Mouse (Mus musculus): ENCODE measurements at regions not wholly inside any gene's neighbourhood (a gene's known extent, or its start where the extent isn't known, plus 50 kb on each side); places are given as distances from the start of the nearest gene placed in this dataset.

DNA sequence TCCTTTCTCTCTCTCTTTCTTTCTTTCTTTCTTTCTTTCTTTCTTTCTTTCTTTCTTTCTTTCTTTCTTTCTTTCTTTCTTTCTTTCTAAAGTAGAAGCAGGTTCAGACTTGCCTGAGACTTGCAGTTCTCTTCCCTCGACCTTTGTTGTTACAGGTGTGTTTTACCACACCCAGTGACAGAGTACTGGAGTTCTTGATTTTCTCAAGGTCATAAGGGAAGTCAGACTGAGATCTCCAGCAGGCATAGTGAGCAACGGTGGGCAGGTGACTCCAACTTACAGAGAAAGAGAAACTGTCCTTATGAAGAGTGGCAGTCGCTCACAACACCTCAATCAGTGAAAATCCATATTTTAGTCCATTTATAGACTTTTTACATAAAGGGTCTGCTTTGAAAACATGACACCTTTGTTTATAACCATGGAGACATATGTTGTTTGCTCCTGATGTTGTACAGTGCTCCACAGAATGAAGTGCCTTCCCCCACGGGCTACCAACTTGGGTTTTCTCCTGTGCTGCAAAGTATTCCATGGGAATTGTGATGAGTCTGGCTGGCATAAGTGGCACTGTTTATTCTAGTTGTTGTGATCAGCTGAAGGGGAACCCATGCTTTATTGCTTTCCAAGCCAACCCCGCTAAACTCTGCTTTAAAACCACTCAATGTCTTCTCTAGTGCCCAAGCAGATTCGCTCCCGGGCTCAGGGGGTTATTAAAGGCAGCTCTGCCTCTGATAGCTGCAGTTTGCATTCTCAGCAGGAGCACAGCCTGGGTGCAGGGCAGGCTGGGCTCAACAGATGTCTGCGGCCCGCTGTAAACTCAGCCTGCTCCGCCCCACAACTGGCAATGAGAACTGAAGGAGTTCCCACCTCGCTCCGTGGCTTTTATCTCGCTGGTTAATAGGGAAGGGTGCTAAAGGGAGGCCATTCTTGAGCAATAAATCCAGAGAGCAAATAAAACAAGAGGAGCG, 132.6 kb upstream of the Jade1 start:
- no peak for DNase-seq (ENCODE audit: low read depth, low spot score)

DNA sequence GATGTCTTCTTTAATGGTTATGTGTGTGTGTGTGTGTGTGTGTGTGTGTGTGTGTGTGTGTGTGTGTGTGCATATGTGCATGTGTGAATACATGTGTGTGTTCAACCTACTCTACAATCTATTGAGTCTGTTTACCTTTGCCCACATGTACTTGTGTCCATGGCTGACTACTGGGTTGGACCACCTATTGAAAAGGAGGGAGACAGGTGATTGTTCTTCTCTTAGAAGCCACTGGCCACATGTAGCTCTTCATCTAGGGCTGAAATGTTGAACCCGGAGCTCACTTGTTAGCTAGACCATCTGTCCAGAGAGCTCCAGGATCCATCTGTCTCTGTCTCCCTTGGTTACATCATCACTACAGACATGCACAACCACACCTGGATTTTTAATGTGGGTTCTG, 141.8 kb upstream of the Jade1 start:
- DNase-seq (ENCODE audit: low read depth, low spot score): no peak

DNA sequence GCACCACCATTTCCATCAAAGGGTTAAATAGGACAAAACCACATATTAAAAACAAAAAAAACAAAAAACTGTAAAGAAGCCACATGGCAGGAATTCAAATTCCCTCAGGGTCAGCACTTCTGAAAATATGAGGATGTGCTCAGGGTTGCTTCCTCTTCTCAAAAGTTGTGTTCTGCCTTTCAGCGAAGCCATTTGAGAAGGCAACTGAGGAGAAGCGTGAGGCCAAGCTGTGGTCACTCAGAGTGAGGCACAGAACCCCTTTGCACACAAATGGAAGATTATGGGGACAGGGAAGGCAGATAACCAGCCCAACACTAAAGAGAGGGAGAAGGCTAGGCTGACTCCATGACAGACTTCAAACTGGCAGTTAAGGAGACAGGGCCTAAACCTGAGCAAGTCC, 142.8 kb upstream of the Jade1 start:
- no peak for DNase-seq (ENCODE audit: low read depth, low spot score)

DNA sequence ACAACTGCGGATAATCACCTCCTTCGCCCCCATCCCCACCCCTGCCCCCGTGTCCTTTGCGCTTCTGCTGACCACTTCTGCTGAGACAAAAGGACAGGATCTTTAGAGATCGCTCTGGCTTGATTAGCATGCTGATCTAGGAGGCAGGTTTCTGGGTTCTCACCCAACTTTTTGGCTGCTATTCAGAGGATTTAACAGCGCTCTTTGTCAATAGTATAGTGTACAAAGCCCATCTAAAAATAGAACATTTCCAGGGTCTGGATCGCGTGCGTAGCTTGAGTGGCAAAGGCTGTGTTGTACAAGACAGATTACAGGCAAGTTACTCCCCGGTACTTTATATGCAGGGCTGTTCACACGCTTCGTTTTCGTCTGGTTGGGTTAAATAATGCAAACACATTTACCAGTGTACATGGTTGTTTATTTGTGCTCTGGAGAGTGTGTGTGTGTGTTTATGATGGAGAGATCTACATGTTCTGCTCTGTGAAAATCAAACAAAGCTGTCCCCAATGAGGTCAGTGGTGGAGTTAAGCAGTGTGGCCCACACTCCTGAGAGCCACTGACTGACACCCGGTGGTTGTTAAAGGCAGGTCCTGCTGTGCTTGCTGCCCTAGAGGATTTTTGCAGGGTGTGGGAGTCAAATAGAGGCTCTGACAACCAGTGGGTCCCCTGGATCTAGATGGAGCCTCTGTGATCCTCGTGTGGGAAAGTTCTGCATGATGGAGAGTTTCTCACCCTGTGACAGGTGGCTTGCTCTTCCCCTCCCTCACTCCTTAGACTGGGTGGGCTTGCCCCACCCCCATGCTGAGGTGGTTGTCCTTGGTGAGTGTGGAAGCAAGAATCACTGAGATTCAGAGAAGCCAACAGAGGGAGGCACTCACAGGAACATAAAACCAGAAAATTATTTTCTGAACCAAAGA, 146.5 kb upstream of the Jade1 start:
- no peak for DNase-seq (ENCODE audit: low read depth, low spot score)

DNA sequence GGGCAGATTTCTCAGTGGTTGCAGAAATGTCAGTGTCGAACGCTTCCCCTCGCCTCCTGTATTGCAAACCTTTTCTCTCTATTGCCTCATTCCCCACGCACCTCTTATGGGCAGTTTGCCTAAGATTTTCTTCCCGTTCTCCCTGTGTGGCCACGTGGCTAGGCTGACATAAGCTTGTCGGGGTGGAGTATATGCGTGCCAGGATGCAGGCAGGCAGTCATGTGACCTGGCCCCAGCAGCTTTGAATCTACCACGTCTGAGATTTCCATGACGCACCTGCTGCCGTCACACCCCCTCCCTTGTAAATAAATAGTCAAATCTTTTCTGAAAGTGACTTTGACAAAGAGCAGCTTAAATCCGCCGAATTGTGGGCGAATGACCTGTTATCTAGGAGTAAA, 147.1 kb upstream of the Jade1 start:
- DNase-seq (ENCODE audit: low read depth, low spot score): peak; percentile 61

DNA sequence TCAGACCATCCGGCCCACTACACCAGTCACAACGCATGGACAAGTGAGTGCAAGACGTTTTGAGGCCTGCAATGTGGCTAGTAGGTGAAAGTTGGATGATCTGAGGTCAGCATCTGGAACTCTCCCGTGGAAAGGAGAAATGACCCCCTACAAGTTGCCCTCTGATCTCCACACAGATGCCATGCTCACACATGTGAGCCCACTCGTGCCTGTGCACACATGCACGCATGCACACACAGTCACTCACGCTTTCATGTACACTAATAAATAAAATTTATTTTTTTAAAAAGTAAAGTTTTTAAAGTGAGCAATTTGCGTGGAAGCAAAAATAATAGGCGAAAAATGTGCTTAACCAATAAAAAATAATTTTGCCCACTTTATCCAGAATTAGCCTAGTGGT, 147.5 kb upstream of the Jade1 start:
- no peak for DNase-seq (ENCODE audit: low read depth, low spot score)

DNA sequence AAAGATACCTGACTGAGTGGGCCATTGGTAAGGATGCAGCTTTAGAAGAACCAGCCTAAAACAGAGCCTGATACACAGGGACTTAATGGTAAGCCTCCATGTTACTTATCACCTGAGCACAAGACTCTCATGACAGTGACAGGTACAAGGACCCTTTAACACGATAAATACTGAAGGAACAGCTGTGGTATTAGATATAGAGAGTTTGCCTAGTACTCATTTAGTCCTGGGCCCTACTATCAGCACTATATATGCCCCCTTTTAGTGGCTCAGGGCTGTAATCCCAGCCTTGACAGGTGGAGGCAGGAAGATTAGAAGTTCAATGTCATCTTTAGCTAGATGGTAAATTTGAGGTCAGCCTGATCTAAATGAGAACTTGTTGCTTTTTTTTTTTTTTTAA, 148.0 kb upstream of the Jade1 start:
- DNase-seq (ENCODE audit: low read depth, low spot score): no peak

DNA sequence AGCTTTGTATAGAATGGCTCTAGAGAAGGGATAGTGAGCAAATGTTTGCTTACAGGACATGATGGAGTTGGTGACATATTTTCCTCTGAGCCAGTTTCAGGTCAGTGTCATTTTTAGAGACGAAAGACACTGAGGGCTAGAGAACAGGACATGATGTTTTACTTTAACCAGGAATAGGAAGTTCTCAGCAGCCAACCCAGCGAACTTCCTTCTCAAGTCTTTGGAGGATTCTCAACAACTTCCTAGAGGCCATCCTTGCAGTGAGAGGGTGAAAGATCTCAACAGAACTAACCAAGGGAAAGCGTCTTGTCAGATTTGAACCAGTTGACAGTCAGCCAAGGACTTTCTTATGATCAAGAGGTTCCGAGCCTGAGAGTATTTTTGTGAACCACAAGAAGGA, 153.7 kb upstream of the Jade1 start:
- DNase-seq (ENCODE audit: low read depth, low spot score): no peak

DNA sequence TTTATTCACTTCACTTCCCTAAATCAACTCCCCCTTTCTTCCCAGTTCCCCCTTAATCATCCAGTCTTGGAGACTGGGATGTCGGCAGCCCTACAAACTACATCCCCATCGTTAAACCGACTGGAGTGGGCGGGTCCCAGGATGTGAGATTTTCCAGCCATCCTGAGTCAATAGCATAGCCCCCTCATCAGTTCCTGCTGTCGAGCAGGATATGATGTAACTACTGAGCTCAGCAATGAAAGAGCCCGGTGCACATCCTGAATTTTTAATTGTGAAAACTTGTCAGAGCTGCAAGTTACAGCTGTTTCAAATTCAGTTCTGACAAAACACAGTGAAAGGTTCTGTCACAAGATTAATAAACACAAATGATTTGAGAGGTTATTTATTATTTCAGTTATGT, 165.7 kb upstream of the Jade1 start:
- peak; percentile 14 for DNase-seq (ENCODE audit: low read depth, low spot score)

DNA sequence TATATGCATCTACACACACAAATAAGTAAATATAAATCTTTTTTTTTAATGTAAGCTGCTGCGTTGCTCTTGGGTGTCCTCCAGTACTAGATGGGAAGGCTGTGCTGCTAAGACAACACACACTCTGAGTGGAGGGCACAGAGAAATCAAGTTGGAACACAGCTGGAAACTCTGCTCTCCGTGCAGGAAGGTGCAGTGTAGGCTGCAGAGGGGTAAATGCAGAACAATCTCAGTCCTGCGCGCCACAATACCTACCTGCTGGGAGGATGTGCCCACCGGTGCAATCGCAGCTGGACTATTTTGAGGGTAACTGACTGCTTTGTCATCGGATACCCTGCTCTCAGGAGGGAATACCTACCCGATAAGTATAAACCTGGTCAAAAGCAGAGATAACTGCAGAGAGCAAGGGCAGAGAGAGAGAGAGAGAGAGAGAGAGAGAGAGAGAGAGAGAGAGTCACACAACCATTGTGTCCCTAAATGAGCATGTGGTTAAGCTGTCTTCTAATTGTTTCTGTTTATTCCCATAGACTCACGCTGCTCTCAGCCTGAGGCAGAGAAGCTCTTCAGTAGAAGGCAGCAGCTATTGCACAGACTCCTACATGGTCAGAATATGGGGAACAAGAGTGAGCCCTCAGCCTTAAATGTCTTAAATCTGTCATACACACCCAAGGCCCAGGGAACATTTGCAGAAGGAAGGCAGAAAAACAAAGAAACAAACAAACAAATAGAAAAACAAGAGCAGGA, 167.9 kb upstream of the Jade1 start:
- DNase-seq (ENCODE audit: low read depth, low spot score): no peak

DNA sequence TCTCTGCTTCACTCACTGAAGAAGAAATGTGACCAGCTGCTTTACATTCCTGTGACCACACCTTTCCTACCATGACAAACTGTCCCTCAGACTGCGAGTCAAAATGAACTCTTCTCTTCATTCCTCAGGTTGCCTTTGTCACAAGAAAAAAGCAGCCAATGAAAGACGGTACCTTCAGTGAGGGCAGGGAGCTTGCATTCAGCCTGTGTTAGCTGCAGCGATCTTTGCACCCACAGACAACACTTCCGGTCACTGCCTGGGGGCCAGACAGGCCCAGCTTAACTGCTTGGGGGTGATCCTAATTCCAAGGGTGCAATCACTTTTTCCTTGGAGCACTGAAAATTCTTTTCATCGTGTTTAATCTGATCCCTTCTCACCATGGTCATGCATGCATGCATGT, 169.2 kb upstream of the Jade1 start:
- DNase-seq (ENCODE audit: low read depth, low spot score): no peak

DNA sequence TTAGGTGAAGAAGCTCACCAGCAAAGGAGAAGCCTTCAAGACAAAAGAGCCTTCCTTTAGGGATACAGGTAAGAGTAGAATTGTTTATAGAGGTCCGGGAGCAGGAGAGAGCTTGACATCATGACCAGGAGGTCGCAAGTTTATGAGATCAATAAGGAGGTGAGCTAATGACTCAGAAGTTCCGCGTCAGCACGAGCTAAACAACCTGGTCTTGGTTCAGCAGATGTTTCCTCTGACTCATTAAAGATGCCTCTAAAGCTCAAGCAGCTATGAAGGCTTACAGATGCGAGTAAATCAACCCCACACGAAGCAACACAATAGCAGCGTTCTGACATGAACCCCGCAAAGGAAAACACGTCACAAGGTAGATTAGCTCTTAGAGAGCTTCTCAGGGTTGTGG, 171.1 kb upstream of the Jade1 start:
- DNase-seq (ENCODE audit: low read depth, low spot score): peak; percentile 20

DNA sequence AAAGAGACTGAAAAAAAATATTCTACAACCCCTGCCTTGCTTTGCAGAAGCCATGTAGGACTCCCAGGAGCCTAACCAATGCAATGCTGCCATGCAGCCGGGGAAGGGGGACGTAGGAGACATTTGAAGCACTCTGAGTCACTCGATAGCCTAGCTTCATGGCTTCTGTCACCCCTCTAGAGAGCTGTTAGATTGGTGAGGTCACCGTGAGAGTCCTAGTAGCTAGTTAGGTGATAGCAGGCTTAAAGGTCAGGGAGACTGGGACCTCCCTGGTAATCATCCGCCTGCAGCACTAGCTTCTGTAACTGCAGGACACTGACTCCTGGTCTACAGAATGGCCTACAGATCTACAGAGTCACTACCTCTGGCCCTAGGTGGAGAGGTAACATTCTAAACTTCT, 177.0 kb upstream of the Jade1 start:
- DNase-seq (ENCODE audit: low read depth, low spot score): no peak

DNA sequence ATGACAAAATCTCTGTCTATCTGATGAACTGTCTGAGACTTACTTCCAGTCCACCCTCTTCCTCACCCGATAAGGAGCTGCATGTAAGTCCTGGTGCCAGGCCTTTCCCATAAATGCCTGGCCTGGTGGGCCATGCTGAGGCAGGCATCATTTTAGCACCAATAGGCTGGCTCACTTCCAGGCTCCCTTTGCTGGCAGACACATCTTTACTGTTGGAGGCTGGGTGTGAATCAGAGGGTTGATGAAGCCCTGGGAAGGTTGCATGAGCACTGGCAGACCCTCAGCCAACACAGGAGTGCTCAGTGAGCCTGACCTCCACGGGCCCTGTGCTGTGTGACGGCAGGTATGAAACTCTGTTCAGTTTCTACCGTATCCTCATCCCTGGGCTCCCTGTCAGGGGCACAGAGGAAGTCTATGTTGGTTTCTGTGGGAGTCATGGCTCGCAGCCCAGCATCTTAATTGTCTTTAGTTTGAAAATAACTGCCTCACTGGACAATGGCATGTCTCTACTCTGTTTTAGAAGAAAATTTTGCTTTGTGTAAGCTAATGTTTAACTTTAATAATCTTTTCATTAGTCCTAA, 177.6 kb upstream of the Jade1 start:
- no peak for DNase-seq (ENCODE audit: low read depth, low spot score)

DNA sequence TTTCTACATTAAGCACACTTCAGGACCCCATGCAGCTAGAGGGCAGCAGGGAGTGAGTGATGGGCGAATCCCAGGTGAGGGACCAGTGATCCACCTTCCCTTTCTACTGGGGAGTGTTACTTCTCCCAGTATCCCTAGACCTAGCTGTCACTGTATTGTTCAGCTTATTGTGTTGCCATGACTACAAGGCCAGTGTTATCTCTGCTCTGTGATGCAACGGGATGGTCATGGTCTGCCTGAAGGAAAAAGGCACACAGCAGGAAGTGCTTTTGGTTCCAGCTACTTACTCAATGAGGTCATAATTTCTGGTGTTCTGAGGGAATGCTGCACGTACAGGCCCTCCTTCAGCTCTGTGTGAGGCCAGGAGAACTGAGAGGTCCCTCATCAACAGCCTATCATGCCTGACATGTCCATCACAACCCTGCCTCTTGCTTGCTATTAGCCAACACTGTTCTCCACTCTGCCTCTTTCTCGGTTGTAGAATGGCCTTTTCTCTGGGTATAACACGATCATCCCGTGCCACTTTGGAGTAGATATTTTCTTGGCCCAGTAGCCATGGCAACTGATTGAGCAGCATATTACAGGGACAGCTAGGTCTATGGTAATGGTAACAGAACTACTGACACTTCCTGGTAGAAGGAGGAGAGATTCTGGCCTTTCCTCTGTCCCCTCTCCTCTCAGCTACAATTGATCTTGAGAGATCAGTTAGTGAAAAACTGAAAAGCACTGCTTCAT, 178.5 kb upstream of the Jade1 start:
- no peak for DNase-seq (ENCODE audit: low read depth, low spot score)

DNA sequence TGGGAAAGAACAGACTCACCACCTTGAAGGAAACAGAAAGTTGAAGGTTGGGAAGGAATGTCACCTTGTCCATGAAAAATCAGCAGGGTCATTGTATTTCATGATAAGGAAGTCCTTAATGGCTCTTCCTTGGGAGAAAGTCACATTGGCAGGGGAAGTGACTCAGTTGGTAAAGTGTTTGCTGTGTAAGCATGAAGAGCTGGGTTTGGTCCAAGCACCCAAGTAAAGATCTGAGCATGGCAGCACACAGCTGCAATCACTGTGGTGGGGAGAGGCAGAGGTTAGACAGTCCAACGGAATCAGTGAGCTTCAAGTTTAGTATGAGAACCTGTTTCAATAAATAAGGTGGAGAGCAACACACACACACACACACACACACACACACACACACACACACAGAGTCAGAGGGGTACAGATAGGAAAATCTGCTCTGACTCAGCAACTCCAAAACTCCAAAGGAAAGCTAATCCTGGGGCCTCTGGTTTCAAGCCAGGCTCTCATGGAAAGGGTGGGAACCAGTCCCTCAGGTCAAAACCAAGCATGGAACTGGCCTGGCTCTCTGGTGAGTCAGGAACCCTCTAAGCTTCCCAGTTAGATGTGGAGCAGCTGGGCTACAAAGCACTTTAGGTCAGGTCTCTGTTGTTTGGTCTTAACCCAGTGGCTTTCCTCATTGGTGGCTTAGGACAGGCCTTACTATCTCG, 180.2 kb upstream of the Jade1 start:
- DNase-seq (ENCODE audit: low read depth, low spot score): no peak

DNA sequence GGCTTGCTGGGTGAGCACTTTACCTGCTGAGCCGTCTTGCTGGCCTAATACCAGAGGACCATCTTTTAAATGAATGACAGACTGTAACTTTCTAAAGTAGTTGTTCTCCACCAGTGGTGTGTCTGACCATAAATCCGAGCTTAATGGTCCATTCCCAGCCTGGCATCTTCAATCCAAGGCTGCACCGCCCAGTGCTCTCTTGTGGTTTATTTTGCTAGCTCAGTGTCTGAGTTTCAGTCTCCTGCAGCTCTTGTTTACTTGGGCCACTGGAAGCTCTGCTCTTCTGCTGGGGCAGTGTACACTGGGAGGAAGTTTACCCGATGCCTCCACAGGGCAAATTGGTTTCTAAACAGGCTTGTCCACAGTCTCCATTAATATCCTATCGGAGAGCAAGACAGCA, 182.3 kb upstream of the Jade1 start:
- no peak for DNase-seq (ENCODE audit: low read depth, low spot score)

DNA sequence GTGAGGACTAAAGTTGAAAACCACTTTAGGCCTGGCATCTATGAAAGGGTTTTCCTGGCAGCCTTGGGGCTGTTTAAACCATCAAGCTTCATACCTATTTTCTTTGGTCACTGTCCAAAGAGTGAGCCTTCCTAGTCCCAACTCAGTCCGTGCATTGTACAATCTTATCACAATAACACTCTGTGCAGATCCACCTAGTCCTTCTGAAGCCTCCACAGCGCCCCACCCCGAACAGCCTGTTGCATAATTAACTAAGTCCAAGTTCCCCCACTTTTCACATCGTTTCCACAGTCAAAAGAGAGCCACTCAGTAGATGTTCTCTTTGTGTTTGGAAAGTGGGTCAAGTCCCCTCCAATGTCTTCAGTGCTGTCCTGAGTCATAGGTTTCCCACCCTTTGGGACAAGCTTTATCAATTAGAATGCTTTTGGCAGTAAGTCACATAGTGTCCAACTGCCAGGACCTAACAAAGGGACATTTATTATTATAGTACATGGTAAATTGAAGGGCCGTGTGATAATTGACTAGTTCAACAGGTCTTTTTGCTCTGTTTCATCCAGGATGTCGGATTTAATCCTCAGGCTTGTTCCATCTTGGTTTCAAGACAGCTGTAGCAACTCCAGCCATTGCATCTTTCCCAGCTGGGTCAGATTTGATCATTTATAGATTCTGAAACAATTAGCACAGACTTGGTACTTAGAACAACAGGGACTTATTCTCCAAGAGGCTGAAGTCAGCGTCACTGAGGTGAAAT, 187.0 kb upstream of the Jade1 start:
- no peak for DNase-seq (ENCODE audit: low read depth, low spot score)

DNA sequence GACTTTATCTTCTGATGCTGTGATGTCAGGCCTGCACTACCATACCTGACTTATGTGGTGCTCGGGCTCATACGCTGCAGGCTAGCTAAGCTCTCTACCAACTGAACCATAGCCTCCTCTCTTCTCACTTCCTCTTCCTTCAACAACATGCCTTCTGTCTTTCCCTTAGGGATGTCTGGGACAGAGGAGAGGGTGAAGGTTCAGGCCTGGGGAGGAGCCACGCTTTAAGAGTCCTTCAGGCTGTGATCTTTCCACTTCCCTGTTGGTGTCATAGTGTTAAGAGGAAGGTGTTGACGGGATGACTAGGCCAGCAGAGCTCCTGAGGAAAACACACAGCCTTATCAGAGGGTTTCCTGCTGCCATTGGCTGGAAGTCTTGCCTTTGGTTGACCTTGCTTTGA, 188.8 kb upstream of the Jade1 start:
- no peak for DNase-seq (ENCODE audit: low read depth, low spot score)

DNA sequence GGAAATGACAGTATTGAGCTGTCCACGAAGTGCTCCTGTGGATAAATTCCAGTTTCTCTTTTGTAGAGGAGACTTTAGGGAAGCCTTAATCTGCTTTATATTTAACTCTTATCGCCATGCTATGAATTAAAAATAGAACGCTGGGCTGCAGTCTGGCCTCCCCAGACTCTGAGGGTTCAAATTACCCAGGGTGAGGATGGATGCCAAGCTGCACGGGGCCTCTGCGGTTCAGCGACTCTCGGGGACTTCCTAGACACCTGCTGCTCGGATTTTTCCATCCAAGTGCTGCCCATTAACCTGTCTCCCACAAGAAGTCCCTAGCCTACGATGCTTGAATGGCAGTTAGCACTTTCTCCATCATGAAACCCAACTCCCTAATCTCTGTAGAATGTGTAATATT, 189.3 kb upstream of the Jade1 start:
- no peak for DNase-seq (ENCODE audit: low read depth, low spot score)

Data from forelimb bud, embryonic 11.5 days (tissue).